Mouse (Mus musculus): ENCODE results near the gene Cdc42ep2. TPM values are rescaled to one million over a fixed set of nuclear protein-coding genes. Genes with fewer than 3 reads are reported as not detected.
"Not testable (repeated sequence)": the region's sequence is repeated elsewhere in the genome, so short reads cannot be mapped to it uniquely, and the experiment has no call there.

Cdc42ep2 gene
- polyA plus RNA-seq, 1 experiment from 2014 or later: 2.2 TPM

DNA sequence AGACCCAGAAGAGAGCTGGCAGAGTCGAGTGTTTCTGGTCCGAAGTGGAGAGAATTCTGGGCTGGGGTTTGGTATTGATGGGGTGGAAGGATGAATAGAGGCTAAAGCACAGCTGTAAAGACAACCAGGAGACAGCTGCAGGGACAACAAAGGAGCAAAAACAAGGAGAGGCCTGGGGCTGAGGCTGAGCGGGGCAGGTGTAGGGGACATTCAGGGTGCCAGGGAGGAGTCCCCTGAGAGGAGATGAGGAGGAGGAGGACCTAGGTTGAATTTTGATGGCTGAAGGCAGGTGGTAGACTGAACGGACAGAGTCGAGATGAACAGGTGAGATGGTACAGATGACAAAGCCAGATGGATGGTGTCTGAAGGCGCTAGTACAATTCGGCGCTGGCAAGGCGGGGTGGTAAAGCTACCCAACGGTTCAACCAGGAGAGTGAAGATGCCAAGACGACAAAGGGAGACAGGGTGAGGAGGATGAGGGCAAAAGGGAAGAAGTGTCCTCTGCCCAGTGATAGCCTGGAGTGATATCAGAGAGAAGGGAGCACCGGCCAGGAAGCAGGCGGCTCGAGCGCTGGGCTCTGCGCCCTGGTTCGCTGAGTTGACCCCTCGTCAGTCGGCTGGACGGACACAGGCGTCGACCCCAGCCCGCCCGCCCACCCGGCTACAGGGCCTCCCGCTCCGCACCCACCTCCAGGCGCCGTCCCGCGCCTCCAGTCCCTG, 31.2 kb downstream of the Cdc42ep2 start:
- DNase-seq (ENCODE audit: low spot score): no peak
- 10% methylated on average over 31 of the region's 31 CpGs for WGBS
- Histone ChIP-seq H3K27ac (replicated peaks) (peak overlapping the region; percentile 92), H3K9me3 (no peaks in the 10 kb centered on the region), H3K36me3 (replicated peaks) (peaks cover 58% of the 10 kb centered on the region), H3K4me1 (peaks cover 32% of the 10 kb centered on the region), H3K27me3 (replicated peaks; ENCODE audit: low read depth, poor library complexity, severe bottlenecking) (0 out of 2 replicates have a peak, but pooled peaks cover 5% of the 10 kb centered on the region), H3K4me3 (peak overlapping the region; percentile 77)

DNA sequence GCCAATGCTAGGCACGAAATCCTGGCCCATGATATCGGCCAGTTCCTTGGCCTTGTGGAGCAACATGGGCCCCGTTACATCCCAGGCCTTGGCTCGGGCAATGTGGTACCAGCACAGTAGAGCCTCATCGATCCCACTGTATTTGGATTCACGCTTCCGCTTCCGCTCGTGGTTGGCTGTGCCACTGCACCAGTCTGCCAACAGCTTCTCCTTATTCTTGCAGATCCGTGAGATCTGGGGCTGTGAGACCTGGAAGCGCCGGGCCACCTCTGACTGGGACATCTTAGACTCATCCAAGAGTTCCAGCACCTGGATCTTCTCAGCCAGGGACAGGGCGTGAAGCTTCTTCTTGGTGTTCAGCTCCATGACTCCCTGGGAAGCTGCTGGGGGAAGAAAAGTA, 31.9 kb downstream of the Cdc42ep2 start:
- 0 out of 2 replicates have a peak, but pooled peaks cover 5% of the 10 kb centered on the region for H3K27me3 ChIP-seq (replicated peaks; ENCODE audit: low read depth, poor library complexity, severe bottlenecking)
- peaks cover 51% of the 10 kb centered on the region for H3K36me3 ChIP-seq (replicated peaks)
- H3K27ac ChIP-seq (replicated peaks): 0 out of 2 replicates have a peak overlapping the region, but pooled peaks have one; percentile 92
- H3K4me3 ChIP-seq: peak overlapping the region; percentile 77
- 95% methylated on average over 13 of the region's 13 CpGs for WGBS
- H3K4me1 ChIP-seq: peaks cover 32% of the 10 kb centered on the region
- no peak for DNase-seq (ENCODE audit: low spot score)
- H3K9me3 ChIP-seq: no peaks in the 10 kb centered on the region

DNA sequence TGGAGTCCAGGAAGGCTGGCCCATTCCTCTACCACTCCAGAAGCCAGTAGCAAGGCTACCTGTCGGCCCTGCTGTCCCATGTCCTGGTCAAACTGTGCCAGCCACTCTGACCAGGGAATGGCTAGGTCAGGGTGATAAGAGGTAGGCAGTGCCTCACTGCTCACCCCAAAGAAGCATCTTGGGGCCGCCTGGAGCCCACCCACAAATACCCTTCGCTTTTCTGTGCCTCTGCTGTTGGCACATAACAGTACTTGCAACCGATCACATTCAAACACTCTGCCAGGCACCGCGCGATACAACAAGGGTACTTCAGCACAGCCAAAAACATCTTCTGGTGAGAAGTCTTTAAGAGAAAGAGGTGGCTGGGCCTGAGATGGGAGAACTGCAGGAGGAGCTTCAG, 32.4 kb downstream of the Cdc42ep2 start:
- peak overlapping the region; percentile 77 for H3K4me3 ChIP-seq

DNA sequence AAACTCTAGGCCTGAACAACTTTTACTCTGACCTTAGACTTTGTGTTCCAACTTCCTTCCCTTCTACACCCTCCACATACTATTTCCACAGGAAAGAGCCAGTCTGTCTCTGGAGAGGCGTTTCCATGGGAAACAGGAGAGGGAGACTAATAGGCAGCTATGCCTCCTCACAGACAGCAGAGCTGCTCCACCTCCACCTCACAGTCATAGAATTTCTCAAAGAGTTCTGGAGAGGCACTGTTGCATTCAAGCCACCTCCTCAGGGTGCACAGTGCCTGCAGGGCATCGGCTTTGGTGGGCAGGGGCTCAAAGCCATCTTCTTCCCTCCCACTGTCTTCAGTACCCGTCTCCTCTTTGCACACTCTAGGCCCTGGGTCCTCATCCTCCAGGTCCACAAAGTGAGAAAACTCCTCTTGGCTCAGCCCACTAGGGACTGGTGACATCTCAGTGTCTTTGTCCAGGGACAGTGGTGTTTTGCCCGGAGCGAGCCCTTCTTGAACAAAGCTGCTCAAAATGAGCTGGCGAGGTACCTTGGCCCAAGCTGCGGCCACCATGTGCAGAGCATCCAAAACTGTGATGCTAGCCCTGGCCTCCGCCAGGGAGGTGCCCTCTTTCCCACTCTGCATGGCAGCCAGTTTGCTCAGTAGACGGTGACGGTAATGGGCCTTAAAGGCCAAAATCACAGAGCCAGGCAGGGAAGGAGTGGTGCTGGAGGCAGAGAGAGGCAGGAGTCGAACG, 32.9 kb downstream of the Cdc42ep2 start:
- H3K36me3 ChIP-seq (replicated peaks): peaks cover 41% of the 10 kb centered on the region
- 0 out of 2 replicates have a peak overlapping the region, but pooled peaks have one; percentile 13 for H3K4me3 ChIP-seq
- no peak overlapping the region for H3K27ac ChIP-seq (replicated peaks)
- H3K4me1 ChIP-seq: peaks cover 32% of the 10 kb centered on the region
- 0 out of 2 replicates have a peak, but pooled peaks cover 5% of the 10 kb centered on the region for H3K27me3 ChIP-seq (replicated peaks; ENCODE audit: low read depth, poor library complexity, severe bottlenecking)
- DNase-seq (ENCODE audit: low spot score): no peak
- WGBS: 93% methylated on average over 12 of the region's 12 CpGs
- H3K9me3 ChIP-seq: no peaks in the 10 kb centered on the region

More for the DNA sequence above, 32.4 kb downstream of the Cdc42ep2 start:
- H3K4me1 ChIP-seq: peaks cover 32% of the 10 kb centered on the region
- WGBS: 92% methylated on average over 7 of the region's 7 CpGs
- no peaks in the 10 kb centered on the region for H3K9me3 ChIP-seq
- H3K36me3 ChIP-seq (replicated peaks): peaks cover 47% of the 10 kb centered on the region
- DNase-seq (ENCODE audit: low spot score): no peak
- H3K27ac ChIP-seq (replicated peaks): no peak overlapping the region
- 0 out of 2 replicates have a peak, but pooled peaks cover 5% of the 10 kb centered on the region for H3K27me3 ChIP-seq (replicated peaks; ENCODE audit: low read depth, poor library complexity, severe bottlenecking)

DNA sequence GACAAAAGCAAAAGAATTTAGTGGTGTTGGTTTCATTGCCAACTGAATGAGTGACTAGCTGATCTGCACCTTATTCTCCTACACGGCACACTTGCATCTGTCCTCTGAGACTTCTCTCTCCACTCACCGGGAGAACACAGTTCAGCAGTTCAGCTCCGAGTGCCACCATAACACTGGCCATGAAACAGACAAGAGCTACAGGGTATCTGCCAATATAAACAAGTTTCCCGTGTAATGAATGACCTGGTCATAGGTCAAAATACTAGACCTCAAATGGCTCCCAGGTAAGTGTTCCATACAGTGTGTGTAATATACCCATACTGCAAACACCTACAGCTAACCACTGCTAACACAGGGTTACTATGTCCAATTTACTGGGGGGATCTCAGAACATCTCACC, 35.4 kb downstream of the Cdc42ep2 start:
- H3K4me1 ChIP-seq: peaks cover 26% of the 10 kb centered on the region
- 74% methylated on average over 4 of the region's 4 CpGs for WGBS
- no peak for DNase-seq (ENCODE audit: low spot score)
- H3K27ac ChIP-seq (replicated peaks): no peak overlapping the region
- H3K36me3 ChIP-seq (replicated peaks): peaks cover 20% of the 10 kb centered on the region
- 0 out of 2 replicates have a peak, but pooled peaks cover 5% of the 10 kb centered on the region for H3K27me3 ChIP-seq (replicated peaks; ENCODE audit: low read depth, poor library complexity, severe bottlenecking)
- no peak overlapping the region for H3K4me3 ChIP-seq
- no peaks in the 10 kb centered on the region for H3K9me3 ChIP-seq

DNA sequence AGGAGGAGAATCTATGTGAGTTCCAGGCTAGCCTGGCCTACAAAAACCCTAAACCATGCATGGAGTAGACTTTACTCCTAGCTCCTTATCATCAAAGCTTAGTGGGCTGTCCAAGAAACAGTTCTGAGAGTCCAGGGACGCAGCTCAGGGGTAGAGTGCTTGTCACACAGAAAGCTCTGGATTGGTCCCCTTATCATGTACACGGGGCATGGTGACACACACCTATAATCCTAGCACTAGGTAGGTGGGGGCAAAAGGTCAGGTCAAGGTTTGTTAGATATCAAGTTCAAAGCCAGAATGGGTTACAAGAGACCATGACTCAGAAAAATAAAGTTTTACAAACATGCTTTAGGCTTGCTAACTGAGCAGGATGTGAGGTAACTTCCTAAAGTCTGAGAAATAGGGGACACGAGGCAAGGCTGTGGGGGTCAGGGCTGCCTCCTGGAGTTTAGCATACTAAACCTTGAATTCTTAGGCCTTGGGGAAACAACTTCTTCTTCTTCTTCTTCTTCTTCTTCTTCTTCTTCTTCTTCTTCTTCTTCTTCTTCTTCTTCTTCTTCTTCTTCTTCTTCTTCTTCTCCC, 37.3 kb downstream of the Cdc42ep2 start:
- no peak overlapping the region for H3K4me3 ChIP-seq
- no peaks in the 10 kb centered on the region for H3K27me3 ChIP-seq (replicated peaks; ENCODE audit: low read depth, poor library complexity, severe bottlenecking)
- H3K36me3 ChIP-seq (replicated peaks): peaks cover 15% of the 10 kb centered on the region
- 79% methylated on average over 3 of the region's 3 CpGs for WGBS
- H3K4me1 ChIP-seq: peaks cover 7% of the 10 kb centered on the region
- no peak overlapping the region for H3K27ac ChIP-seq (replicated peaks)
- no peaks in the 10 kb centered on the region for H3K9me3 ChIP-seq
- DNase-seq (ENCODE audit: low spot score): no peak

DNA sequence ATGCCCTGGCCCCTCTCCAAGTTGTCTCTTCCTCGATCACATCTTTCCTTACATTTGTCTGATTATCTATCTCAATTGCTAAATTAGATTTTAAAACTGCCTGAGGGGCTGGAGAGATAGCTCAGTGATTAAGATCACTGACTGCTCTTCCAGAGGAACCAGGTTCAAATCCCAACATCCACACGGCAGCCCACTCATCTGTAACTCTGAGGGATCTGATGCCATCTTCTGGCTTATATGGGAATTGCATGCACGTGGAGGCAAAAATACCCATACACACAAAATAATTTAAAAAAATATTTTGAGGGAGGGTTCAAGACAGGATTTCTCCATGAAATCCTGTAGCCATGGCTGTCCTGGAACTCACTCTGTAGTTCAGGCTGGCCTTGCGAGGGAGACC, 38.8 kb downstream of the Cdc42ep2 start:
- no peak overlapping the region for H3K27ac ChIP-seq (replicated peaks)
- no peaks in the 10 kb centered on the region for H3K27me3 ChIP-seq (replicated peaks; ENCODE audit: low read depth, poor library complexity, severe bottlenecking)
- H3K36me3 ChIP-seq (replicated peaks): peaks cover 4% of the 10 kb centered on the region; the same call in 1 of the 2 replicates
- 62% methylated on average over 4 of the region's 4 CpGs for WGBS
- no peak overlapping the region for H3K4me3 ChIP-seq
- H3K9me3 ChIP-seq: no peaks in the 10 kb centered on the region
- DNase-seq (ENCODE audit: low spot score): no peak
- H3K4me1 ChIP-seq: no peaks in the 10 kb centered on the region

DNA sequence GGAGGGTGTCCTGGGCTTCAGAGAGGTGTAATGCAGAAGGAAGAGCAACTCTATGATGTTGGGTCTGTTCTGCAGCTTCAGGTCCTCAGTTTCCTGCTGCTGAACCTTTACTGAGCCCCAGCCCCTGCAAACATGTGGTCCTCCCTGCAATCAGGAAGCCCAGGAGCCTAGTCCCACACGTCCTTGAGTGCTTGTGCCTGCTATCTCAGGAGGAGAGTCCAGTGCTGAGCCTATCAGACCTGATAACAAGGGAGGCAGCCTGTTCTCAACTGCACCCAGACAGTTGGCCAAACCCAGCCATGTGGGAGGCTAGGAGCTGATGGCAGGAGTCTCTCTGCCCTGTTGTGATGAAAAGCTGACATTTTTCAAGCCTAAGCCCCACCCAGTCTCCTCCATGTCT, 40.7 kb downstream of the Cdc42ep2 start:
- no peak overlapping the region for H3K27ac ChIP-seq (replicated peaks)
- H3K36me3 ChIP-seq (replicated peaks): no peaks in the 10 kb centered on the region
- H3K9me3 ChIP-seq: no peaks in the 10 kb centered on the region
- no peaks in the 10 kb centered on the region for H3K4me1 ChIP-seq
- no peaks in the 10 kb centered on the region for H3K27me3 ChIP-seq (replicated peaks; ENCODE audit: low read depth, poor library complexity, severe bottlenecking)
- DNase-seq (ENCODE audit: low spot score): no peak
- H3K4me3 ChIP-seq: no peak overlapping the region
- 71% methylated on average over 1 of the region's 1 CpGs for WGBS

DNA sequence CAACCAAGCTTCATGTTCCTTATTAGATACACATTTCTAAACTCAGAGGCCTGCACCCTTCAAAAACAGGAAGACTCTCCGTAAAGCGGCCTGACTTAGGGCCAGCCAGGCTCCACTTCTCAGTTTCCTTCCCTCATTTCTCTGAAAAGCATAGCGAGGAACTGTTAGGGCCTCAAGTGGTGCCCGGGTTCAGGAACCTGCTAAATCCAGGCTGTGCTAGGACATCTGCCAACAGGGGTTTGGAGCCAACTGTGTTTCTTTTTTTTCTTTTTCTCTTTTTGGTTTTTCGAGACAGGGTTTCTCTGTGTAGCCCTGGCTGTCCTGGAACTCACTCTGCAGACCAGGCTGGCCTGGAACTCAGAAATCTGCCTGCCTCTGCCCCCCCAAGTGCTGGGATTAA, 42.5 kb downstream of the Cdc42ep2 start:
- 88% methylated on average over 5 of the region's 5 CpGs for WGBS
- not testable (repeated sequence) for H3K4me3 ChIP-seq; H3K9me3 ChIP-seq; H3K27ac ChIP-seq (replicated peaks); H3K36me3 ChIP-seq (replicated peaks); H3K27me3 ChIP-seq (replicated peaks; ENCODE audit: low read depth, poor library complexity, severe bottlenecking); DNase-seq (ENCODE audit: low spot score)
- peaks cover 16% of the 10 kb centered on the region for H3K4me1 ChIP-seq

DNA sequence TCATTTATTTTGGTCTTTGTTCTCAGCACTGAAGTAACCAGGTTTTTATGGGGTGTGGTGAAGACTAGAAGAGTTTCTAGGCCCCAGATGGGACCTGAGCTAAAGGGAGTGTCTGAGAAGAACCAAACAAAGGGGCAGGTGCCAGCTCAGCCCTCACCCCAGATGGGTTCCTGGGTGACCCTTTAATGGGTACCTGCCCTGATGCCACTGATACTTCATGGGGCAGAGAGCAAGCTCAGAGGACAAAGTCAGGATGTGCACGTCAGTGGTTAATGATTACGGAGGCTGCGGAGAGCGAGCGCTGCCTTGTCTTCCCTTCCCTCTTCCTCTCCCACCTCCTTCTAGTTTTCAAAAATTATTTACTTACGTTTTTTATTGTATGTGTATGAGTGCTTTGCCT, 43.5 kb downstream of the Cdc42ep2 start:
- H3K27ac ChIP-seq (replicated peaks): no peak overlapping the region
- H3K36me3 ChIP-seq (replicated peaks): no peaks in the 10 kb centered on the region
- DNase-seq (ENCODE audit: low spot score): no peak
- H3K4me1 ChIP-seq: peaks cover 16% of the 10 kb centered on the region
- WGBS: 92% methylated on average over 6 of the region's 6 CpGs
- no peaks in the 10 kb centered on the region for H3K27me3 ChIP-seq (replicated peaks; ENCODE audit: low read depth, poor library complexity, severe bottlenecking)
- no peaks in the 10 kb centered on the region for H3K9me3 ChIP-seq
- no peak overlapping the region for H3K4me3 ChIP-seq

DNA sequence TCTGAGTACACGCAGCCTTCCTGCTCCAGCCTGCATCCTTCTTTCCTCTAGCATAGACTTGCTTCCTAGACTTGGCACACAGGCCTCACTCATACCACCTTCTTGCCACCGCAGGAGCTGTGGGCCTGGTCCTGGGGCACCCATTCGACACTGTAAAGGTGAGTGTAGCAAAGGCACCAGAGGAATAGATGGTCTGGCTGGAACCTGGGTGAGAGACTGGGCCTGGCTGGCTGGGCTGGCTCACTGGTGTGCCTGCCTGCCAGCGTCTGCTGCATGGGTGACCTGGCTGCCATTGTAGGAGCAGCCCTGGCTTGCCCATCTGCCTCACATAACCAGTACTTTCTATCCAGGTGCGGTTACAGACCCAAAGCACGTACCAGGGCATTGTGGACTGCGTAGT, 44.9 kb downstream of the Cdc42ep2 start:
- Histone ChIP-seq H3K4me1 (peaks cover 23% of the 10 kb centered on the region), H3K36me3 (replicated peaks) (no peaks in the 10 kb centered on the region), H3K27ac (replicated peaks) (no peak overlapping the region), H3K27me3 (replicated peaks; ENCODE audit: low read depth, poor library complexity, severe bottlenecking) (no peaks in the 10 kb centered on the region), H3K9me3 (no peaks in the 10 kb centered on the region), H3K4me3 (no peak overlapping the region)
- WGBS: 89% methylated on average over 7 of the region's 7 CpGs
- DNase-seq (ENCODE audit: low spot score): no peak

DNA sequence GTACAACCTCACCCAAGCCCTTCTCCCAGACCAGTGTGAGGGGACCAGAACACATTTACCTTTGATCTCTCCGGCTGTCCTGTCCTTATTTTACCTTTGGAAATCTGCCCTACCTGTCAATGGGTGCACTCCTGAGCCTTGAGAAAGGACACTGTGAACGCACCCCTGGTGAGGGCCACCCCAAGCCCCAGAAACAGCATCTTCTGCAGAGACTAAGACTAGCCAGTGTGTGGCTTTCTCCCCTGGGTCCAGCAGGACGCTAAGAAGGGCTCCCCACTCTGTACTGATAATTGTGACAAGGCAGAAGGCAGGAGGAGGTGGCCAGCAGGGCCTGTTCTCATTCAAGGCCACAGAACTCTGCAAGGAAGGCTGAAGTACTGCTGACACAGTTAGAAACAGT, 45.7 kb downstream of the Cdc42ep2 start:
- Histone ChIP-seq H3K27me3 (replicated peaks; ENCODE audit: low read depth, poor library complexity, severe bottlenecking) (no peaks in the 10 kb centered on the region), H3K36me3 (replicated peaks) (no peaks in the 10 kb centered on the region), H3K9me3 (no peaks in the 10 kb centered on the region), H3K4me3 (0 out of 2 replicates have a peak overlapping the region, but pooled peaks have one; percentile 31), H3K4me1 (peaks cover 31% of the 10 kb centered on the region), H3K27ac (replicated peaks) (no peak overlapping the region)
- 81% methylated on average over 3 of the region's 3 CpGs for WGBS
- no peak for DNase-seq (ENCODE audit: low spot score)

Data from embryonic facial prominence, embryonic 10.5 days (tissue).